Mouse (Mus musculus): ENCODE data around the gene Oprd1. TPM values are rescaled to one million over a fixed set of nuclear protein-coding genes. Genes with fewer than 3 reads are reported as not detected.

Gene Oprd1
- polyA plus RNA-seq, 1 experiment from 2014 or later = 0.02 TPM

DNA sequence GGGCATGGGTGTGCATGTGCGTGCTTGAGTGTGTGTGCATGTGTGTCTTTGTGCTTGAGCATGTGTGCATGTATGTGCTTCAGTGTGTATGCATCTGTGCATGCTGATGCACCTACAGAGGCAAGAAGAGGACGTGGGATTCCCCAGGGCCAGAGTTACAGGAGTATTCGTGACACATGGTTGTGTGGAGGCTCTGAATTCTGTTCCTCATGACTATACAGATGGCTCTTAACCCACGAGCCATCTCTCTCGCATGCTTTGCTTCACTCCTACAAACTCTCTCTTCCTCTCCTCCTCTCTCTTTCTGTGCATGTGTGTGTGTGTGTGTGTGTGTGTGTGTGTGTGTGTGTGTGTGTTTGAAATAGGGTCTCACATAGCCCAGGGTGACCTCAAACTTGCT, 25.5 kb upstream of the Oprd1 start:
- Histone ChIP-seq H3K27ac (ENCODE audit: low read length) (no peak overlapping the region), H3K9me3 (replicated peaks; ENCODE audit: control insufficient read depth, low read length) (no peaks in the 10 kb centered on the region), H3K36me3 (ENCODE audit: control insufficient read depth, insufficient read depth) (no peaks in the 10 kb centered on the region), H3K4me1 (ENCODE audit: control insufficient read depth, low read depth, low read length) (no peaks in the 10 kb centered on the region), H3K4me2 (ENCODE audit: low read depth, low read length) (no peak overlapping the region), H3K9ac (ENCODE audit: low read depth, low read length) (no peak overlapping the region), H3K27me3 (ENCODE audit: control insufficient read depth, insufficient read depth, low read depth, low read length) (no peaks in the 10 kb centered on the region), H3K4me3 (ENCODE audit: low read depth, low read length) (no peak overlapping the region)
- 61% methylated on average over 5 of the region's 5 CpGs for WGBS (ENCODE audit: insufficient replicate concordance)
- ATAC-seq (ENCODE audit: low read depth) = no peak

DNA sequence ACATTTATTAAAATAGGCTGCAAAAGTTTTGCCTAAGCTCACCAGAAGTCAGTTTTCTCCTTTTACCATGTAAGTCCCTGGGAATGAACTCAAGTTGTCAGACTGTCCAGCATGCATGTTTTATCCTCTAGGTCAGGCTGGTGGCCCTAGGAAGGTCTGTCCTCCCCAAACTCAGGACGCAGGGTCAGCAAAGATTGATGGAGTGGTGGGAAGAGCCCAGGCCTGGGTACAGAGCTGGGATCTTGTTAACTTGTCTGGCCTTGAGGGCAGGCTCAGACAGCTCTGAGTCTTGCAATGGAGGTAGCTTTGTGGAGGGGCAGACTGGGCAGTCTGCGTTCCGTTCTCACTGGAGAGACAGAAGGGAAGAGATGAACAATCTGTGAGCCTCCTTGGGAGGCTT, 25.0 kb upstream of the Oprd1 start:
- Histone ChIP-seq H3K27ac (ENCODE audit: low read length) (no peak overlapping the region), H3K36me3 (ENCODE audit: control insufficient read depth, insufficient read depth) (no peaks in the 10 kb centered on the region), H3K9me3 (replicated peaks; ENCODE audit: control insufficient read depth, low read length) (no peaks in the 10 kb centered on the region), H3K9ac (ENCODE audit: low read depth, low read length) (no peak overlapping the region), H3K27me3 (ENCODE audit: control insufficient read depth, insufficient read depth, low read depth, low read length) (no peaks in the 10 kb centered on the region), H3K4me1 (ENCODE audit: control insufficient read depth, low read depth, low read length) (no peaks in the 10 kb centered on the region), H3K4me2 (ENCODE audit: low read depth, low read length) (no peak overlapping the region), H3K4me3 (ENCODE audit: low read depth, low read length) (no peak overlapping the region)
- WGBS (ENCODE audit: insufficient replicate concordance) = 77% methylated on average over 3 of the region's 3 CpGs
- no peak for ATAC-seq (ENCODE audit: low read depth)

DNA sequence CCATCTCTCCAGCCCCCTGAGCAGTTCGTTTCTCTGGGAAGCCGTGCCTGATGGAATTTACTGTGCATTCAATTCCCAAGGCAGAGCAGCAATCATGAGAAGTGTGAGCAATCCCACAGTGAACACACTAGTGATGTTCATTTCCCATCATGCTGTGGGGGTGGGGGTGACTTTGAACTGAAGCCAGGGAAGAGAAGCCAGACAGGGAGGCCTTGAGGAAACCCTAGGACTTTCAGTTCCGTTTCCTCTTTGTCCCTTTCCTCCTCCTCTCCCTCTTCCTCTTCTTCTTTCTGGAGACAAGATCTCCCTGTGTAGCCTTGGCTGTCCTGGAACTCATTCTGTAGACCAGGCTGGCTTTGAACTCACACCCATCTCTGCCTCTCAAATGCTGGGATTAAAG, 23.1 kb upstream of the Oprd1 start:
- H3K9ac ChIP-seq (ENCODE audit: low read depth, low read length) = no peak overlapping the region
- no peak overlapping the region for H3K4me3 ChIP-seq (ENCODE audit: low read depth, low read length)
- no peaks in the 10 kb centered on the region for H3K9me3 ChIP-seq (replicated peaks; ENCODE audit: control insufficient read depth, low read length)
- no peak overlapping the region for H3K4me2 ChIP-seq (ENCODE audit: low read depth, low read length)
- 67% methylated on average over 3 of the region's 3 CpGs for WGBS (ENCODE audit: insufficient replicate concordance)
- H3K27me3 ChIP-seq (ENCODE audit: control insufficient read depth, insufficient read depth, low read depth, low read length) = no peaks in the 10 kb centered on the region
- ATAC-seq (ENCODE audit: low read depth) = no peak
- H3K27ac ChIP-seq (ENCODE audit: low read length) = no peak overlapping the region
- no peaks in the 10 kb centered on the region for H3K36me3 ChIP-seq (ENCODE audit: control insufficient read depth, insufficient read depth)
- H3K4me1 ChIP-seq (ENCODE audit: control insufficient read depth, low read depth, low read length) = no peaks in the 10 kb centered on the region

DNA sequence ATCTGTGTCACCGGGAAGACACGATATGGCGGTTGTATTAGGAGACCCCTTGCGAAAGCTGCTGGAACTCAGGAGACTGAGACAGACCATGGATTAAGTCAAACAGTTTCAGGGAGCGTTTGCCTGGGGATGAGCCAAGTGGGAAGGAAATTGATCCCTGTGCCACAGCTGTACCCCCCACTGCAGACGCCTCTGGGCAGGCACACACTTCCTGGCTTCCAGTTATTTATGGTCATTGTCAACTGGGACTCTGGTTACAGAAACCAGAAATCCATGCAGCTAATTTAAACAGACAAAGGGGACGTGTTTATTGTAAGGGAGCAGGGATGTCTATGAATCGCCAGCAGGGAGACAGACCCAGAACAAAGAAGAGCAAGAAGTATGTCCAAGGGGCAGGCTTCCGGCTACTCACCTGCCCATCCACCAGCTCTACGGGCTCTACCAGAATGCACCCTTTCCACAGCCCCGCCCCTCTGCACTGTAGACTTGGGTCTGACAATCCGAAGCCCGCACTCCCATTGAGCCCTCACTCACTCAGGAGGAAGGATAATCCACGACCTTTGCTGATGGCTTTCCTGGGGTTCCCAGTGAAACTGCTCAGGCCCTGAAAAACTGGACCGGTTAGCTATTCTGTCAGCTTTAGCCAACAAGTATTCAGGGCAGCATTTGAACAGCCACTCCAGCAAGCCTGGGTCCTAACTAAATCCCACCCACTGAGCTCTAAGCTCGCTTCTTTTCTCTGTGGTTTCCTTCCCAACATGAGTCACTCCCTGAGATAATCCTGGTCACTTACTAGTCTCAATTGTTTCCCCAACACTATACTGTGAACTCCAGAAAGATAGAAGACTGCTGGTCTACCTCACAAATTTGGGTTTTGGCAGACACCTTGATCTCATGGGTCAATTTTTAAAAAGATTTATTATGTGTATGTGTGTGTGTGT, 22.3 kb upstream of the Oprd1 start:
- no peak overlapping the region for H3K4me2 ChIP-seq (ENCODE audit: low read depth, low read length)
- H3K36me3 ChIP-seq (ENCODE audit: control insufficient read depth, insufficient read depth) = no peaks in the 10 kb centered on the region
- H3K4me3 ChIP-seq (ENCODE audit: low read depth, low read length) = no peak overlapping the region
- H3K4me1 ChIP-seq (ENCODE audit: control insufficient read depth, low read depth, low read length) = no peaks in the 10 kb centered on the region
- no peak overlapping the region for H3K9ac ChIP-seq (ENCODE audit: low read depth, low read length)
- no peaks in the 10 kb centered on the region for H3K27me3 ChIP-seq (ENCODE audit: control insufficient read depth, insufficient read depth, low read depth, low read length)
- no peaks in the 10 kb centered on the region for H3K9me3 ChIP-seq (replicated peaks; ENCODE audit: control insufficient read depth, low read length)
- WGBS (ENCODE audit: insufficient replicate concordance) = 57% methylated on average over 16 of the region's 16 CpGs
- no peak for ATAC-seq (ENCODE audit: low read depth)
- no peak overlapping the region for H3K27ac ChIP-seq (ENCODE audit: low read length)

DNA sequence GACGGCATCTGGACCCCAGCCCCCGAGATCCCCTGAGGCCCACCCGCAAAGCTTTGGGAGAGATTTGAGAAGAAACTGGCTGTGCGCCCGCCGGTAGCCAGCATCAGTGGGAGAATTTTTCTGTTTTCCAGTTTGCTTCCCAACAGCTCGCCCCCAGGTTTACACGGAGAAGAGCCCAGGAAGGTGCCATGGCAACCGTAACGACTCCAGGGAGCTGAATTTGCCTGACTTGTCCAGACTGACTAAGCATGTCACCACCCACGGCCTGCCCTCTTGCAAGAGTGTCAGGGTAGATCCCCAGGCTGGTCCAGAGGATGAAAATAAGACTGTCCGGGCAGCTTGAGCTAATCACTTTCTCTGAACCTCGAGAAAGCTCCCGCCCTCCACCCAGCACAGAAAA, 21.4 kb upstream of the Oprd1 start:
- H3K9me3 ChIP-seq (replicated peaks; ENCODE audit: control insufficient read depth, low read length) = no peaks in the 10 kb centered on the region
- H3K36me3 ChIP-seq (ENCODE audit: control insufficient read depth, insufficient read depth) = no peaks in the 10 kb centered on the region
- H3K4me1 ChIP-seq (ENCODE audit: control insufficient read depth, low read depth, low read length) = no peaks in the 10 kb centered on the region
- 67% methylated on average over 14 of the region's 14 CpGs for WGBS (ENCODE audit: insufficient replicate concordance)
- no peak overlapping the region for H3K27ac ChIP-seq (ENCODE audit: low read length)
- H3K4me2 ChIP-seq (ENCODE audit: low read depth, low read length) = no peak overlapping the region
- no peak for ATAC-seq (ENCODE audit: low read depth)
- H3K27me3 ChIP-seq (ENCODE audit: control insufficient read depth, insufficient read depth, low read depth, low read length) = no peaks in the 10 kb centered on the region
- no peak overlapping the region for H3K4me3 ChIP-seq (ENCODE audit: low read depth, low read length)
- no peak overlapping the region for H3K9ac ChIP-seq (ENCODE audit: low read depth, low read length)

DNA sequence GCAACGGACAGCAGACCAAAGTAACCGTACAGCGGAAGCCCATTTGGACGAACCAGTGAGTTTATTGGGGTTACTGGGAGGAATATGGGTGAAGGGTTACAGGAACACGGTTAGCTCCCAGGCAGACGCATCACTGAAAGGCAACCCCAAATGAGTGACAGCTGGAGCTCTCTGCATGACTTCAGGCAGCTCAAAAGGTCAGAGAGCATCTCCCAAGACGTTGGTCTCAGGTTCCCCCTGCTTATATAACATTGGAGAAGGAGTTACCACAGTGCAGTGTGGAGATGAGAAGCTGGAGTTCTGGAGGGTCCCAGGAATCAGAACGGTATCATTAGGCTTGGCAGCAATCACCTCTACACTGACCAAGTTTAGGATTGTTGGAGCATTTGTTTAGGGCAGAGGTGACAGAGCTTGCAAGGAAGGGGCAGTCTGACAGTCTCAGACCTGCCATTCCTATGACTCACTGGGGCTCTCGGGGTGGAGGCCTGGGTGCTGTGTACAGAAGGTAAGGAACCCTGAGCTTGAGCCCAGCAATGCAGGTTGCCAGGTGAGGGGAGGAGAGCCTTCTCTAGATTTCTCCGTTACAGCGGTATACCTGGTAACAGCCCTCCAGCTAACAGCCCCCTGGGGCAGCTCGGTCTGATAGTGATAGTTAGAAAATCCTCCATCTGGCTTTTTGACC, 12.8 kb upstream of the Oprd1 start:
- no peak for ATAC-seq (ENCODE audit: low read depth)
- H3K27ac ChIP-seq (ENCODE audit: low read length) = no peak overlapping the region
- WGBS (ENCODE audit: insufficient replicate concordance) = 55% methylated on average over 12 of the region's 12 CpGs
- no peaks in the 10 kb centered on the region for H3K36me3 ChIP-seq (ENCODE audit: control insufficient read depth, insufficient read depth)
- H3K9ac ChIP-seq (ENCODE audit: low read depth, low read length) = no peak overlapping the region
- no peaks in the 10 kb centered on the region for H3K9me3 ChIP-seq (replicated peaks; ENCODE audit: control insufficient read depth, low read length)
- no peaks in the 10 kb centered on the region for H3K27me3 ChIP-seq (ENCODE audit: control insufficient read depth, insufficient read depth, low read depth, low read length)
- no peak overlapping the region for H3K4me3 ChIP-seq (ENCODE audit: low read depth, low read length)
- H3K4me2 ChIP-seq (ENCODE audit: low read depth, low read length) = no peak overlapping the region
- no peaks in the 10 kb centered on the region for H3K4me1 ChIP-seq (ENCODE audit: control insufficient read depth, low read depth, low read length)

DNA sequence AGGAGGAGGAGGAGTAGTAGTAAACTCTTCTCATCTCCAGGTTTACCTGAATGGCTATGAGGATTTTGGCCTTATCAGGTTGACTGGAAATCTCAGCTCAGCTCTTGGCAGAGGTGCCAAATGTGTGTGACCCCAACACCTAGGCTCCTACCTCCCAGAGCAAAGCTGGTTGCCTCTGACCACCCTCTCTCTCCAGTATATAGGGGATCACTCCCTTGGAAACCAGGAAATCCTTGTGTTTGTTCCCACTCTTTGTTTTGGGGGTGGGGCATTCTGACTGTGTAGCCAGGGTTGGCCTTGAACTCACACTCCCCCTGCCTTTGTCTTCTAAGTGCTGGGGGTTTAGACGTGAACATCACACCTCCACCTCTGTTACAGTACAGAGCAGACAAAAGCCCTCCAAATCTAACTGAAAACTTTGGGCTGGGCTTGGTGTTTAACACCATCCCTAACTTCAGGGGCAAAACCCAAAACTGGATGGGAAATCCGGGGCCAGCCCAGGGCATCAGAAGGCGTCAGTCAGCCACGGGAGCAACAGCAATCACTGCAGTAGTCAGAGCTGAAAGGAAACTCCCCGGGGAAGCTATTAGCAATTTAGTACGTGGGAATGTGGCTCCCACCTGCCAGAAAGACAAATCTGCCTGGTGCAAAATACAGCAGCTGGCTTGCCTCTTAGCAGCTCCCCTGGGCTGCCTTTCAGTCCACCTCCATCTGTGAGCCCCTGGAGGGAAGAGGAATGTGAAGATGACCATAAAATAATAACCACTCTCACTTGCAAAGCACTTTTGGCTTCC, 10.8 kb upstream of the Oprd1 start:
- H3K27me3 ChIP-seq (ENCODE audit: control insufficient read depth, insufficient read depth, low read depth, low read length) = no peaks in the 10 kb centered on the region
- no peak overlapping the region for H3K4me2 ChIP-seq (ENCODE audit: low read depth, low read length)
- no peak overlapping the region for H3K4me3 ChIP-seq (ENCODE audit: low read depth, low read length)
- H3K9ac ChIP-seq (ENCODE audit: low read depth, low read length) = no peak overlapping the region
- H3K9me3 ChIP-seq (replicated peaks; ENCODE audit: control insufficient read depth, low read length) = no peaks in the 10 kb centered on the region
- H3K36me3 ChIP-seq (ENCODE audit: control insufficient read depth, insufficient read depth) = no peaks in the 10 kb centered on the region
- no peak overlapping the region for H3K27ac ChIP-seq (ENCODE audit: low read length)
- 8% methylated on average over 6 of the region's 6 CpGs for WGBS (ENCODE audit: insufficient replicate concordance)
- H3K4me1 ChIP-seq (ENCODE audit: control insufficient read depth, low read depth, low read length) = no peaks in the 10 kb centered on the region
- no peak for ATAC-seq (ENCODE audit: low read depth)

DNA sequence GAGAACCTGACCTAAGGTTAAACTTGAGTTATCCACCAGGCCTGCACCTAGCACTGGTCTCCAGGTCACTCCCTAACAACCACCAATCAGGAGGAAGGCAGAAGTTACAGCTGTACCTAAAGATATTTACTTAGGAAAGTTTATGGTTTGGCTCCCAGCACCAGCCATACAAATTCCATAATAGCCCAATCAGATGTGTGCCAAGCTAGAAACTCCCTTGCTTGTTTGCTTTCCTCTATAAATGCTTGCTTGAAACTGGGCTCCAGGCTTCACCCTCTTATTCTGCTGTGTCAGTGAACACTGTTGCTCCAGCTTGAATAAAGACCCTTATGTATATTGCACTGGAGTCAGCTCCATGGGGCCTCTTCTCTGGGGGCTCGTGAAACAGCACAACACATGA, 7.4 kb upstream of the Oprd1 start:
- Histone ChIP-seq H3K4me3 (ENCODE audit: low read depth, low read length) (no peak overlapping the region), H3K4me1 (ENCODE audit: control insufficient read depth, low read depth, low read length) (no peaks in the 10 kb centered on the region), H3K27me3 (ENCODE audit: control insufficient read depth, insufficient read depth, low read depth, low read length) (0 out of 2 replicates have a peak, but pooled peaks cover 2% of the 10 kb centered on the region), H3K9me3 (replicated peaks; ENCODE audit: control insufficient read depth, low read length) (no peaks in the 10 kb centered on the region), H3K4me2 (ENCODE audit: low read depth, low read length) (no peak overlapping the region), H3K36me3 (ENCODE audit: control insufficient read depth, insufficient read depth) (no peaks in the 10 kb centered on the region), H3K27ac (ENCODE audit: low read length) (no peak overlapping the region), H3K9ac (ENCODE audit: low read depth, low read length) (no peak overlapping the region)
- 46% methylated on average over 1 of the region's 1 CpGs for WGBS (ENCODE audit: insufficient replicate concordance)
- no peak for ATAC-seq (ENCODE audit: low read depth)
